Mouse (Mus musculus) liver, embryonic 14.5 days (tissue): ENCODE measurements around the gene Rdm1.

ENCODE experiments used
- CTCF ChIP-seq: IDR thresholded peaks from 2 replicates; pipeline ENCODE4 v1.5.1; 2016; ENCODE audit warnings: antibody characterized with exemption, low read depth, control low read depth
- EP300 ChIP-seq: IDR thresholded peaks from 2 replicates; pipeline ENCODE4 v1.6.1; 2016; ENCODE audit warnings: antibody characterized with exemption, low read depth

DNA sequence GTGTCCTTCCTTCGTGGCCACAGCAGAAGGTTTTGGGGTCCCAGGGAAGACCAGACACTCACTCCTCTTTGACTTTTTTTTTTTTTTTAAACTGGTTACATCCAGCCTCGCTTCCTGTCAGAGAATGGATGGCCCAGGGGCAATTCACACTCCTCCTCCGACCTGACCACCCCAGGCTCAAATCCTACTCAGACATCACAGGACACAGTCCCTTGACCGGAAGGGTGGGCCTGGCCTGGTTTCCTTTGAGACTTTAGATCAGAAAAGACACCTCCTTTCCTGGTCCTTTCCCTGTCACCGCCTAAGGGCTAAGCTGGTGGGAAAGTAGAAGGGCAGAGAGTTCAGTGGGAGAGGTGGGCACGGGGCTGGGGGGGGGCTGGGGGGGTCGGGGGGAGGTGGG lies 52.9 kb downstream of the Rdm1 start:
- no peak for TF ChIP-seq CTCF
- no peak for TF ChIP-seq EP300
